Mouse (Mus musculus) gastrocnemius, adult 2 months (tissue): ENCODE results near the gene Trdmt1. TPM values are rescaled to one million over a fixed set of nuclear protein-coding genes. Genes with fewer than 3 reads are reported as not detected.

Experiments
- DNase-seq: peaks from one replicate; pipeline ENCODE4 v3.0.0; 2022
- H3K27ac ChIP-seq: fragments of 200-600 bp; 2 replicates; pipeline ENCODE4 v1.8.1; 2022; ENCODE audit warnings: mild to moderate bottlenecking
- H3K4me3 ChIP-seq: fragments of 200-600 bp; 2 replicates; pipeline ENCODE4 v1.8.1; 2022; ENCODE audit warnings: mild to moderate bottlenecking, moderate library complexity
- CTCF ChIP-seq: fragments of 200-600 bp; IDR thresholded peaks from 2 replicates; pipeline ENCODE4 v1.8.1; 2022; ENCODE audit warnings: antibody characterized with exemption, mild to moderate bottlenecking, moderate library complexity
- intact Hi-C: fragments of 180-260 bp; cut with DNase I; formaldehyde crosslinking; loops from one replicate; pipeline ENCODE4 v1.15.1; 2025
- total RNA-seq, 2 experiments: library from RNA; stranded (reverse); gene quantifications; 2 replicates each; pipeline ENCODE4 v1.2.3; 2021

Gene Trdmt1
- total RNA-seq, 2 experiments from 2014 or later: 3.6 to 6.4 TPM

- intact Hi-C loops: no loop called here
- no peak for TF ChIP-seq CTCF
- DNase-seq: no peak
- Histone ChIP-seq H3K27ac (no peak overlapping the region), H3K4me3 (no peak overlapping the region)
Measured at GRCm38 (mm10) chr2:13470108-13470507, 74.4 kb downstream of the Trdmt1 start.

DNA sequence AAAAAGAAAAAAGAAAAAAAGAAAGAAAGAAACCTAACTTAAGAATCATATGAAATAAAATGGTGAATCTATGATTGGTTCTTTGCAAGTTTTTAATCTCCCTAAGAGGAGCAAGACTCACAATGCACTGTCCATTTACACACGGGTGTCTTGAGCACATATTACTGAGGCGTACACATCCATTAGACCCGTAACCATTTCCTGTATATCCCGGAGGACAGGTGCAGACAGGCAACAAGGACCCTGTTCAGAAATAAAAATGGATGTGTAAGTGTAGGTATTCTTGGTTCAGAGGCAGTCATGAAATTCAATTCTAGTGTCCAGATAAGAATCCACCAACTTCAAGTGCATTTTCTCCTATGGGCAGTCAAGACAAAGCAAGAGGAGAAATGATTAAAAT, 74.8 kb downstream of the Trdmt1 start:
- no peak overlapping the region for H3K4me3 ChIP-seq
- TF ChIP-seq CTCF: no peak
- intact Hi-C loops: no loop called here
- DNase-seq: no peak
- H3K27ac ChIP-seq: no peak overlapping the region

- no peak for DNase-seq
- no peak for TF ChIP-seq CTCF
- intact Hi-C loops: no loop called here
- Histone ChIP-seq H3K4me3 (no peak overlapping the region), H3K27ac (no peak overlapping the region)
Measured at GRCm38 (mm10) chr2:13466685-13467084, 77.8 kb downstream of the Trdmt1 start.

Other genes starting within 250 kb of the Trdmt1 start
- gene Cubn, start 52.9 kb downstream of the Trdmt1 start, total RNA-seq: under 1 TPM; 0.05 to 0.06 TPM
- gene Vim, start 29.3 kb upstream of the Trdmt1 start, total RNA-seq: 100 to 1,000 TPM in 1 of 2 experiments, 10 to 100 TPM in 1; 99.0 to 123 TPM
- gene St8sia6, start 249.4 kb upstream of the Trdmt1 start, total RNA-seq: under 1 TPM; 0.48 to 0.59 TPM